Mouse (Mus musculus) liver, adult 2 months (tissue): ENCODE data around the gene Pex7. TPM values are rescaled to one million over a fixed set of nuclear protein-coding genes. Genes with fewer than 3 reads are reported as not detected.

Experiments used
- DNase-seq: peaks from one replicate; pipeline ENCODE4 v3.0.0-alpha.2; 2011; ENCODE audit warnings: low read depth, low spot score; ENCODE audit errors: extremely low read depth
- H3K27ac ChIP-seq: fragments of 200-500 bp; replicated peaks from 2 replicates; pipeline ENCODE4 v1.5.1; 2012; ENCODE audit warnings: low read depth, mild to moderate bottlenecking, control low read depth, inconsistent platforms, low read length; ENCODE audit not compliant: insufficient read depth
- H3K27me3 ChIP-seq: fragments of 200-500 bp; 2 replicates; pipeline ENCODE4 v1.6.1; 2012; ENCODE audit warnings: mild to moderate bottlenecking, moderate library complexity, low read length, inconsistent platforms; ENCODE audit not compliant: control insufficient read depth, insufficient read depth
- H3K36me3 ChIP-seq: fragments of 200-500 bp; 2 replicates; pipeline ENCODE4 v1.6.1; 2012; ENCODE audit warnings: low read length, inconsistent platforms; ENCODE audit not compliant: control insufficient read depth, insufficient read depth
- H3K4me1 ChIP-seq: fragments of 200-500 bp; 2 replicates; pipeline ENCODE4 v1.6.1; 2011; ENCODE audit warnings: low read length; ENCODE audit not compliant: control insufficient read depth, insufficient read depth
- H3K4me3 ChIP-seq: fragments of 200-500 bp; 2 replicates; pipeline ENCODE4 v1.5.1; 2011; ENCODE audit warnings: low read depth, mild to moderate bottlenecking, control low read depth, low read length, moderate library complexity; ENCODE audit not compliant: insufficient read depth
- H3K79me2 ChIP-seq: fragments of 200-500 bp; 2 replicates; pipeline ENCODE4 v1.6.1; 2012; ENCODE audit warnings: inconsistent platforms, mild to moderate bottlenecking, low read length, moderate library complexity; ENCODE audit not compliant: control insufficient read depth, insufficient read depth
- H3K9ac ChIP-seq: fragments of 200-500 bp; 2 replicates; pipeline ENCODE4 v1.6.1; 2012; ENCODE audit warnings: low read depth, mild to moderate bottlenecking, control low read depth, inconsistent platforms, low read length
- CTCF ChIP-seq: fragments of 200-500 bp; IDR thresholded peaks from 2 replicates; pipeline ENCODE4 v1.5.1; 2011; ENCODE audit warnings: low read depth, low read length, control low read depth
- POLR2A ChIP-seq: fragments of 200-500 bp; IDR thresholded peaks from 2 replicates; pipeline ENCODE4 v1.6.1; 2011; ENCODE audit warnings: low read length, control low read depth; ENCODE audit not compliant: insufficient read depth; ENCODE audit errors: extremely low read depth
- WGBS: fragments of 180-500 bp; shearing (Covaris S2); methylation state at CpG from one replicate; pipeline ENCODE4 v1.1.7; 2018; 5-methylcytosine and 5-hydroxymethylcytosine counted together
- polyA plus RNA-seq: library from polyadenylated mRNA; depleted of rRNA; stranded (reverse); fragments of >200 nt; gene quantifications from 2 replicates; pipeline ENCODE4 v1.2.3, GENCODE M21; 2012; rRNA removed
- total RNA-seq: library from RNA; depleted of rRNA; stranded (reverse); fragments of >200 nt; gene quantifications from 2 replicates; pipeline ENCODE4 v1.2.3, GENCODE M21; 2014; rRNA removed

Pex7 gene
- total and polyA plus RNA-seq, 2 experiments = 114 to 118 TPM

DNA sequence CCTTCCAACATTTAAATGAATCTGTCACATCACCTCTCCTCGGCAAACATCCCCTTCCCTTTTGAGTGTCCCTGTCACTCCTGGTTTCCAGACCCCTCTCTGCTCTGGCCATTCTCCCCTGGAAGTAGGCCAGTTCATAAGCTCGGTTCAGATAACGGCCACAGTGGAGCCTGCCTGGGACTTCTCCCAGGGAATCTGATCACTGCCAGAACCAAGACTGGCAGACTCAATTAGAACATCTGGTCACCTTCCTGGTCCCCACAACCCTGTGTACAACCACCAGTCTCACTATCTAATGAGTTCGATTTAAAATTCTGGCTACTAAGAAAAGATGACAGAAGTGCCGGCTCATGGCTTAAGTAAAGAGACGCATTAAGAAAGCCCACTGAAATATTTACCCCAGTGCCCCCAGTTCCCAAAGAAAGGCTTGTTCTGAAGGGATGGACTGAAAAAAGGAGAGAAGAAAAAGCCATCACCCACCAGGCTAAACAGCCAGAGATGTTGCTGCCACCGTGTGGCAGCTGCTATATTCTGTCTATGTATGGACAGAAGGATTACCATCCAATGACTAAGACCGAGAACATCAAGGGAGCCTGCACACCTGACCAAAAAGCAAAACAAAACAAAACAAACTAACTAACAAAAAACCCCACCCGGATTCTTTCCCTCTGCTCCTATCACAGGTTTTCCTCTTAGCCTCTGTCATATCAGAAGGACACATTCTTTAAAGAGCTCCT is 95.9 kb downstream of the Pex7 start:
- TF ChIP-seq CTCF = peak; percentile 31; the same call in 1 of the 2 replicates
- no peak for TF ChIP-seq POLR2A
- H3K79me2 ChIP-seq = no peaks in the 10 kb centered on the region
- 53% methylated on average over 9 of the region's 9 CpGs for WGBS

DNA sequence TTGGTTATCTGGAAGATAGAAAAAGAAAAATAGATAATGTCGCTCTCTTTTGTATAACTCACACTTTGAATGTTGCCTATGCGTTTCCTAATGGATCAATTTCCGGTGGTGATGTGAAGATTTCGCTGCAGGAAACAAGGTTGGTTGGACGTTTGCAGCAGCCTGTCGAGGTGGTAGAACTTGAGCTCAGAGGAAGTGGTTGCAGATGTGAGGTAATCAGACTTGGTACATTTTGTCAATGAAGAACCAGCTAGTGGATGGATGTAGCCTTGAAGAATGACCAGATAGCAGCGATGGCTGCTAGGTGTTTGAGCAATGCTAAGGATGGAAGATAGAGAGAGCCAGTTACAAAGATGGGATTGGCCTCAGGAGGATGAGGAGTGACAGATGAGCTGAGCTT is 102.7 kb downstream of the Pex7 start:
- Histone ChIP-seq H3K36me3 (no peaks in the 10 kb centered on the region), H3K27me3 (no peaks in the 10 kb centered on the region; the same call in 1 of the 2 replicates), H3K9ac (no peak overlapping the region), H3K27ac (no peak overlapping the region), H3K4me3 (no peak overlapping the region), H3K4me1 (no peaks in the 10 kb centered on the region), H3K79me2 (no peaks in the 10 kb centered on the region)
- WGBS = 78% methylated on average over 7 of the region's 7 CpGs
- DNase-seq = no peak
- TF ChIP-seq CTCF (no peak), POLR2A (no peak)

More for the DNA sequence above, 95.9 kb downstream of the Pex7 start:
- Histone ChIP-seq H3K4me1 (no peaks in the 10 kb centered on the region), H3K4me3 (no peak overlapping the region), H3K27ac (no peak overlapping the region), H3K36me3 (no peaks in the 10 kb centered on the region), H3K9ac (no peak overlapping the region), H3K27me3 (no peaks in the 10 kb centered on the region; the same call in 1 of the 2 replicates)
- no peak for DNase-seq

Other genes with a start within 250 kb of the Pex7 start
- not detected in 2 replicates for gene Il20ra, start 195.1 kb downstream of the Pex7 start, total RNA-seq
- gene Il20ra, start 195.1 kb downstream of the Pex7 start, polyA plus RNA-seq = not detected in 2 replicates
- gene Slc35d3, start 56.2 kb downstream of the Pex7 start, total RNA-seq = not detected in 2 replicates
- 0.04 TPM in 1 of 2 replicates, not detected in the other for gene Slc35d3, start 56.2 kb downstream of the Pex7 start, polyA plus RNA-seq
- gene Map3k5, start 26.8 kb upstream of the Pex7 start, total RNA-seq = 25.4 and 26.4 TPM in 2 replicates
- 2.8 and 2.9 TPM in 2 replicates for gene Map3k5, start 26.8 kb upstream of the Pex7 start, polyA plus RNA-seq
- gene Map7, start 240.8 kb upstream of the Pex7 start, total RNA-seq = 13.7 and 15.6 TPM in 2 replicates
- 9.5 and 11.1 TPM in 2 replicates for gene Map7, start 240.8 kb upstream of the Pex7 start, polyA plus RNA-seq